Mouse (Mus musculus): ENCODE results near the gene Kif19a. TPM values are rescaled to one million over a fixed set of nuclear protein-coding genes. Genes with fewer than 3 reads are reported as not detected.

The Kif19a gene
- 0.15 and 0.17 TPM in 2 replicates for polyA plus RNA-seq (2015; fragmentation: Nextera tagmentation; extraction: Ambion mirVana)

GRCm38 (mm10) chr11:114764820-114765818 lies at the start of gene Kif19a:
Gene Kif19a (plus strand): TSS chr11:114765388.
- Histone ChIP-seq H3K4me3 (peak within 1 kb of the TSS; percentile 47), H3K9ac (no peak within 1 kb of the TSS; the same call in 1 of the 2 replicates), H3K27ac (no peak within 1 kb of the TSS), H3K9me3 (no peaks in the 10 kb centered on the region), H3K27me3 (peaks cover 39% of the 10 kb centered on the region), H3K4me2 (peak within 1 kb of the TSS; percentile 91), H3K4me1 (peaks cover 12% of the 10 kb centered on the region), H3K36me3 (no peaks in the 10 kb centered on the region)
- no peak for ATAC-seq (ENCODE audit: insufficient number of reproducible peaks, low FRiP score, low TSS enrichment, low read depth)
- WGBS = 4% methylated on average over 49 of the region's 51 CpGs

GRCm38 (mm10) chr11:114715531-114715930 lies 49.7 kb upstream of the Kif19a start:
- ATAC-seq (ENCODE audit: insufficient number of reproducible peaks, low FRiP score, low TSS enrichment, low read depth) = no peak
- Histone ChIP-seq H3K27ac (no peak overlapping the region), H3K4me3 (no peak overlapping the region), H3K4me2 (no peak overlapping the region), H3K9ac (no peak overlapping the region), H3K36me3 (peaks cover 24% of the 10 kb centered on the region), H3K9me3 (no peaks in the 10 kb centered on the region), H3K4me1 (no peaks in the 10 kb centered on the region), H3K27me3 (no peaks in the 10 kb centered on the region)
- 69% methylated on average over 7 of the region's 7 CpGs for WGBS

DNA sequence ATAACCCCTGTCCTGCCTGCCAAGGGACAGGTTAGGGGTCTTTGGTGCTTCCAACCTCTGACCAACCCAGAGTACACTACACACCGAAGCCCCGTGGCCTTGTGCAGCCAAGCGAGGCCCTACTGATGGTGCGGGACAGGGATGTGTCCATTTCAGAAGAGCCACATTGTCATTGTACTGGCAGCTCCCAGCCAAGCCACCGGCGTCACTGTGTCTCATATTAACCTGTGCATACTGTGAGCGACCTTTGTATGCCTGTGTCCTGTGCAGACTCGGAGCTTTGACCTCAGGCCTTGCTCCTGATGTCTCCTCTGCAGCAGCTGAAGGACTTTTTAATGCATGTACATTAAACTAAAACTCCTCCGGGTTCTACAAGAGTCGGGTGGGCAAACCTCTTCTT lies 44.7 kb upstream of the Kif19a start:
- Histone ChIP-seq H3K9me3 (no peaks in the 10 kb centered on the region), H3K27me3 (no peaks in the 10 kb centered on the region), H3K4me1 (peaks cover 8% of the 10 kb centered on the region), H3K4me2 (no peak overlapping the region), H3K36me3 (peaks cover 3% of the 10 kb centered on the region; the same call in 1 of the 2 replicates), H3K4me3 (no peak overlapping the region), H3K9ac (no peak overlapping the region), H3K27ac (no peak overlapping the region)
- 90% methylated on average over 10 of the region's 10 CpGs for WGBS
- ATAC-seq (ENCODE audit: insufficient number of reproducible peaks, low FRiP score, low TSS enrichment, low read depth) = no peak

- 0 out of 2 replicates have a peak, but pooled peaks cover 2% of the 10 kb centered on the region for H3K27me3 ChIP-seq
- no peak for ATAC-seq (ENCODE audit: insufficient number of reproducible peaks, low FRiP score, low TSS enrichment, low read depth)
- whole genome bisulfite sequencing = 84% methylated on average over 8 of the region's 8 CpGs
Observed at GRCm38 (mm10) chr11:114722438-114722837, 42.8 kb upstream of the Kif19a start.

DNA sequence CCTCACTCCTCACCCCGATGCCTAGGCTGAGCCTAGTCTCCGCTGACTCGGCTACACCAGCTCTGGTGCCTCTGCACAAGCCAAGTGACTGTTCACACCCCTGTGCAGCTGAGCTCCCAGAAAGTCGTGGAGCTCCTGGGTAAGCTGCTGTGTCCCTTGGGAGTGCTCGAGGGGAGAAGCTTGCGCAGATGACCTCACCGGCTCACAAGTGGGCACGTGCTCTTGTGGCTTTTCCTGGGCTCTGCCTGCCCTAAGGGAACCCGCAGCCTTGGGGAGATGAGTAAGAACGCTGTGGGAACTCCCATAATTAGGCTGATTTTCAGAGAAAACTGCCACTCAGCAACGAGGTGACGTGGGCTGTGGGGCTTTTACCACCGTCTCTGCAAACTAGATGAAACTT lies 42.2 kb upstream of the Kif19a start:
- Histone ChIP-seq H3K9me3 (no peaks in the 10 kb centered on the region), H3K4me3 (no peak overlapping the region), H3K27ac (no peak overlapping the region), H3K4me1 (peaks cover 20% of the 10 kb centered on the region), H3K9ac (no peak overlapping the region), H3K27me3 (0 out of 2 replicates have a peak, but pooled peaks cover 5% of the 10 kb centered on the region), H3K4me2 (no peak overlapping the region), H3K36me3 (peaks cover 3% of the 10 kb centered on the region; the same call in 1 of the 2 replicates)
- ATAC-seq (ENCODE audit: insufficient number of reproducible peaks, low FRiP score, low TSS enrichment, low read depth) = no peak
- 57% methylated on average over 13 of the region's 13 CpGs for WGBS

More at GRCm38 (mm10) chr11:114722438-114722837, 42.8 kb upstream of the Kif19a start:
- Histone ChIP-seq H3K4me2 (no peak overlapping the region), H3K9me3 (no peaks in the 10 kb centered on the region), H3K27ac (no peak overlapping the region), H3K4me1 (peaks cover 16% of the 10 kb centered on the region), H3K36me3 (peaks cover 3% of the 10 kb centered on the region; the same call in 1 of the 2 replicates), H3K4me3 (no peak overlapping the region), H3K9ac (no peak overlapping the region)

- 22% methylated on average over 11 of the region's 11 CpGs for WGBS
- Histone ChIP-seq H3K9me3 (no peaks in the 10 kb centered on the region), H3K9ac (no peak overlapping the region), H3K4me1 (peaks cover 25% of the 10 kb centered on the region), H3K27ac (peak overlapping the region; percentile 77), H3K27me3 (0 out of 2 replicates have a peak, but pooled peaks cover 5% of the 10 kb centered on the region), H3K4me3 (no peak overlapping the region), H3K36me3 (no peaks in the 10 kb centered on the region), H3K4me2 (no peak overlapping the region)
- ATAC-seq (ENCODE audit: insufficient number of reproducible peaks, low FRiP score, low TSS enrichment, low read depth) = peak; percentile 87
Observed at GRCm38 (mm10) chr11:114724787-114725590, 40.2 kb upstream of the Kif19a start.

DNA sequence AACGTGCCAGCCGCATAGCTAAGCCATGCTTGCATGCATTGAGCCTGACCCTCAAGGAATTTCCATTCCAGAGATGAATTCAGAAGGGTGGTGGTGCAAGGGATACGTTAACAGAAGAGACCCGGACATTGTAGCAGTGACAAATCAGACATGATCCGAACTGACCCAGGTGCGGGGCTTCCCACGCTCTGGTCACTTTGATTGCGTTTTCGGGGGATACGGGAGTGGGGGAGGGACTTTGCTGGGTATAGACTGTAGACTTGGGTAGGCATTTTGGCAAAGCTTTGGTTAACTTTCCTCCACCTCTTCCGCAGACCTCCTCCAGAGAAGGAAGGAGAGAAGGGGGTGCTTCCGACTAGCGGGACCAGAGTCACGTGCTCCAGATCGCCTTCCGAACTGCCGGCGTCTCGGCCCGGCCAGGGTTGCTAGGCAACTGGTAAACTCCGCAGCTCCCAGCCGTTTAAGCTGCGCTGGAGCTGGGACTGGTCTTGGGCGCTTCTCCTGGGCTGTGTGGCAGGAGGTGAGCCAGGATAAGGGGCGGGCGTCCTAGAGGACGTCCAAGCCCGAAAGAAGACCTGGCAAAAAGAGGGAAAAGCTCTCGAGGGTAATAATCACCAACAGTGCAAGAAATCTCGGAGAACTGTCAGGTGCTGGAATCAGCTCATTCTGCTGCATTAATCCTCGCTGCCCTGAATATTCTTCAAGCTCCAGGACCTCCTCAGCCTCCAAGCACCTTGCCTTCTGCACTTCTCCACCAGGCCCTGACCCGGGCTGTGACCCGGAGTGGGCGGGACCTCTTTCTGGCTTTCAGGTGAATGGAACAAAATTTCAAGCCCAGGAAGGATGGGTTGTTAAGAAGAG lies 38.0 kb upstream of the Kif19a start, which contains the start of gene Dnaic2:
TSS of gene Dnaic2 (plus strand) at position 444 of the 861 bp plus-strand sequence.
- no peaks in the 10 kb centered on the region for H3K36me3 ChIP-seq
- H3K27me3 ChIP-seq = 0 out of 2 replicates have a peak, but pooled peaks cover 5% of the 10 kb centered on the region
- peak within 1 kb of the TSS; percentile 30 for H3K4me3 ChIP-seq
- WGBS = 7% methylated on average over 34 of the region's 34 CpGs
- 0 out of 2 replicates have a peak within 1 kb of the TSS, but pooled peaks have one; percentile 7 for H3K9ac ChIP-seq
- H3K27ac ChIP-seq = peak within 1 kb of the TSS; percentile 50; the same call in 1 of the 2 replicates
- peak within 1 kb of the TSS; percentile 67 for H3K4me2 ChIP-seq
- peak; percentile 66 for ATAC-seq (ENCODE audit: insufficient number of reproducible peaks, low FRiP score, low TSS enrichment, low read depth)
- no peaks in the 10 kb centered on the region for H3K9me3 ChIP-seq
- peaks cover 25% of the 10 kb centered on the region for H3K4me1 ChIP-seq

DNA sequence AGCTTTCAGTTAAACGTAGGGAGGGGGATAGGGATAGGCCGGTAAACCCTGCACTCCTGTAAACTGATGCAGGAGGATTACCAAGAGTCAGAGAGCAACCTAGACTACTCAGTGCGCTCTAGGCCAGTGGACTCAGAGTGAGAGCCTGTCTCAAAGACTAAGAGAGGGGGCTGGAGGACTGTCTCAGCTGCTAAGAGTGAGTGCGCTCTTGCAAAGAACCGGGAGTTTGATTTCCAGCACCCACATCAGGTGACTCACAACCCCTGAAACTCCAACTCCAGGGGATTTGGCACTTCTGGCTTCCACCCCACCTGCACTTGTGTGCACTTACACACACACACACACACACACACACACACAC lies 37.4 kb upstream of the Kif19a start:
- Histone ChIP-seq H3K9me3 (no peaks in the 10 kb centered on the region), H3K4me3 (peak overlapping the region; percentile 30; the same call in 1 of the 2 replicates), H3K4me1 (peaks cover 25% of the 10 kb centered on the region), H3K9ac (0 out of 2 replicates have a peak overlapping the region, but pooled peaks have one; percentile 7), H3K27me3 (0 out of 2 replicates have a peak, but pooled peaks cover 5% of the 10 kb centered on the region), H3K4me2 (peak overlapping the region; percentile 67), H3K27ac (no peak overlapping the region), H3K36me3 (no peaks in the 10 kb centered on the region)
- WGBS = 22% methylated on average over 5 of the region's 5 CpGs
- ATAC-seq (ENCODE audit: insufficient number of reproducible peaks, low FRiP score, low TSS enrichment, low read depth) = no peak

- 33% methylated on average over 5 of the region's 5 CpGs for WGBS
- Histone ChIP-seq H3K4me1 (peaks cover 25% of the 10 kb centered on the region), H3K4me2 (no peak overlapping the region), H3K4me3 (no peak overlapping the region), H3K36me3 (no peaks in the 10 kb centered on the region), H3K9ac (no peak overlapping the region), H3K27me3 (0 out of 2 replicates have a peak, but pooled peaks cover 5% of the 10 kb centered on the region), H3K9me3 (no peaks in the 10 kb centered on the region), H3K27ac (0 out of 2 replicates have a peak overlapping the region, but pooled peaks have one; percentile 22)
- ATAC-seq (ENCODE audit: insufficient number of reproducible peaks, low FRiP score, low TSS enrichment, low read depth) = no peak
Observed at GRCm38 (mm10) chr11:114728333-114728732, 36.9 kb upstream of the Kif19a start.

DNA sequence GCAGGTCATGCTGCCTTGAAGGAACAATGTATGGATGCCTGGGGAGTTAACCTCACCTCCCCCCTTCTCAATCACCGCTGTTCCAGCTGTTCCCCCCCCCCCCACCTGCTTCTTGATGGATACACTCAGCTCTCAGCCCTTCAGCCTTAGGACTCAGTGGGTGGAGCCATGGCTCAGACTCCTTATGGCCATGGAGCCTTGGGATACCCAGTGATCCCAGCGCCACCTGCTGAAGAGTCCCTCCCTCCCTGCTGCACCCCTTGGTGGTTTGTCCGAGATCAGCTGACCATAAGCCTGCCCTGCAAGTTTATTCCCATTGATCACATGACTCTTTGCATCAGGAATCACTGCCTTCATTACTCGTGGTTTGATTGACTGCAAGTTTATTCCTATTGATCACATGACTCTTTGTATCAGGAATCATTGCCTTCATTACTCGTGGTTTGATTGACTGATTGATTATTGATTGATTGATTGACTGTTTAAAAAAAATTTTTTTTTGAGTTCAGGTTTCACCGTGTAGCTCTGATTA lies 35.3 kb upstream of the Kif19a start:
- peaks cover 22% of the 10 kb centered on the region for H3K4me1 ChIP-seq
- no peak overlapping the region for H3K9ac ChIP-seq
- no peaks in the 10 kb centered on the region for H3K36me3 ChIP-seq
- no peak for ATAC-seq (ENCODE audit: insufficient number of reproducible peaks, low FRiP score, low TSS enrichment, low read depth)
- no peak overlapping the region for H3K27ac ChIP-seq
- no peak overlapping the region for H3K4me3 ChIP-seq
- H3K4me2 ChIP-seq = no peak overlapping the region
- H3K27me3 ChIP-seq = 0 out of 2 replicates have a peak, but pooled peaks cover 5% of the 10 kb centered on the region
- H3K9me3 ChIP-seq = no peaks in the 10 kb centered on the region
- WGBS = 51% methylated on average over 6 of the region's 6 CpGs

All from limb, embryonic 15.5 days (tissue).